Mouse (Mus musculus) C2C12 (cell line): ENCODE results near the gene Pdcd1lg2. TPM values are rescaled to one million over a fixed set of nuclear protein-coding genes. Genes with fewer than 3 reads are reported as not detected.
"Not testable (repeated sequence)": the region's sequence is repeated elsewhere in the genome, so short reads cannot be mapped to it uniquely, and the experiment has no call there.

ENCODE experiments used
- H3K27me3 ChIP-seq: one replicate; pipeline ENCODE4 v1.6.1; 2011; ENCODE audit not compliant: control insufficient read depth, insufficient read depth, insufficient read length
- H3K36me3 ChIP-seq: one replicate; pipeline ENCODE4 v1.6.1; 2011; ENCODE audit not compliant: control insufficient read depth, insufficient read depth
- H3K4me3 ChIP-seq: one replicate; pipeline ENCODE4 v1.5.1; 2011; ENCODE audit warnings: mild to moderate bottlenecking, control low read depth; ENCODE audit not compliant: poor library complexity, insufficient read depth, severe bottlenecking
- H3K79me2 ChIP-seq: one replicate; pipeline ENCODE4 v1.6.1; 2011; ENCODE audit not compliant: control insufficient read depth, insufficient read depth
- H3K79me3 ChIP-seq: one replicate; pipeline ENCODE4 v1.6.1; 2011; ENCODE audit warnings: low read depth, control low read depth
- H3ac ChIP-seq: one replicate; pipeline ENCODE3; 2011; ENCODE audit warnings: low read depth; ENCODE audit not compliant: control insufficient read depth, insufficient read length
- CEBPB ChIP-seq: IDR thresholded peaks from one replicate; pipeline ENCODE4 v1.6.1; 2011; ENCODE audit warnings: low read depth, mild to moderate bottlenecking, control low read depth, moderate library complexity
- CTCF ChIP-seq: IDR thresholded peaks from one replicate; pipeline ENCODE4 v1.5.1; 2011; ENCODE audit not compliant: control insufficient read depth, insufficient read depth, insufficient read length
- FOSL1 ChIP-seq: IDR thresholded peaks from one replicate; pipeline ENCODE4 v1.8.0; 2011; ENCODE audit warnings: mild to moderate bottlenecking, low read length; ENCODE audit not compliant: poor library complexity, insufficient read depth, severe bottlenecking
- MAX ChIP-seq: IDR thresholded peaks from one replicate; pipeline ENCODE4 v1.6.1; 2011; ENCODE audit warnings: mild to moderate bottlenecking, control low read depth
- MYOD1 ChIP-seq: IDR thresholded peaks from one replicate; pipeline ENCODE4 v1.6.1; 2011; ENCODE audit warnings: low read depth; ENCODE audit not compliant: control insufficient read depth, insufficient read length
- MYOG ChIP-seq: IDR thresholded peaks from one replicate; pipeline ENCODE4 v1.6.1; 2011; ENCODE audit not compliant: control insufficient read depth, insufficient read length; ENCODE audit errors: extremely low read depth
- USF1 ChIP-seq: IDR thresholded peaks from one replicate; pipeline ENCODE4 v1.6.1; 2011; ENCODE audit warnings: low read depth, mild to moderate bottlenecking, control low read depth, moderate library complexity
- polyA plus RNA-seq: library from polyadenylated mRNA; unstranded; fragments of >200 nt; fragmentation: generic; extraction: Trizol; gene quantifications from one replicate; pipeline ENCODE4 v1.2.1, GENCODE M21; 2012; ENCODE audit warnings: missing spikeins

Gene Pdcd1lg2
- polyA plus RNA-seq, 1 experiment = not detected

- no peak overlapping the region for H3ac ChIP-seq
- H3K4me3 ChIP-seq = no peak overlapping the region
- no peaks in the 10 kb centered on the region for H3K79me2 ChIP-seq
- no peaks in the 10 kb centered on the region for H3K79me3 ChIP-seq
- TF ChIP-seq MYOD1 = no peak
- TF ChIP-seq FOSL1 = no peak
- TF ChIP-seq CEBPB = no peak
- TF ChIP-seq CTCF = no peak
- no peak for TF ChIP-seq MYOG
- TF ChIP-seq MAX = no peak
- no peak for TF ChIP-seq USF1
- peaks cover 15% of the 10 kb centered on the region for H3K27me3 ChIP-seq
- H3K36me3 ChIP-seq = no peaks in the 10 kb centered on the region
These were observed 4.4 kb upstream of the Pdcd1lg2 start for GRCm38 (mm10) chr19:29406042-29407017.

GRCm38 (mm10) chr19:29412476-29413420 is 2.0 kb downstream of the Pdcd1lg2 start:
- Histone ChIP-seq H3K79me2 (no peaks in the 10 kb centered on the region), H3K79me3 (no peaks in the 10 kb centered on the region), H3ac (no peak overlapping the region), H3K36me3 (no peaks in the 10 kb centered on the region), H3K4me3 (no peak overlapping the region), H3K27me3 (peaks cover 15% of the 10 kb centered on the region)
- TF ChIP-seq FOSL1 (no peak), MYOG (no peak), CEBPB (no peak), CTCF (no peak), MAX (no peak), USF1 (no peak), MYOD1 (no peak)

GRCm38 (mm10) chr19:29414513-29414912 is 3.8 kb downstream of the Pdcd1lg2 start:
- Histone ChIP-seq H3K79me3 (no peaks in the 10 kb centered on the region), H3K4me3 (no peak overlapping the region), H3K27me3 (peaks cover 11% of the 10 kb centered on the region), H3K79me2 (no peaks in the 10 kb centered on the region), H3ac (no peak overlapping the region), H3K36me3 (no peaks in the 10 kb centered on the region)
- TF ChIP-seq USF1 (no peak), FOSL1 (no peak), CEBPB (no peak), MYOG (no peak), MYOD1 (no peak), CTCF (no peak), MAX (no peak)

GRCm38 (mm10) chr19:29414917-29415316 is 4.2 kb downstream of the Pdcd1lg2 start:
- not testable (repeated sequence) for H3ac ChIP-seq, H3K36me3 ChIP-seq, H3K79me3 ChIP-seq, H3K4me3 ChIP-seq, H3K27me3 ChIP-seq, H3K79me2 ChIP-seq

GRCm38 (mm10) chr19:29416393-29416902 is 5.7 kb downstream of the Pdcd1lg2 start:
- Histone ChIP-seq H3K79me2 (no peaks in the 10 kb centered on the region), H3ac (no peak overlapping the region), H3K4me3 (no peak overlapping the region), H3K36me3 (no peaks in the 10 kb centered on the region), H3K79me3 (no peaks in the 10 kb centered on the region), H3K27me3 (no peaks in the 10 kb centered on the region)
- no peak for TF ChIP-seq FOSL1
- no peak for TF ChIP-seq CEBPB
- TF ChIP-seq MYOG = no peak
- no peak for TF ChIP-seq MYOD1
- no peak for TF ChIP-seq USF1
- TF ChIP-seq MAX = no peak
- TF ChIP-seq CTCF = no peak
